In genomic region chr8:125445225-125445609, GRCm38 (mm10) we compare ENCODE assay signal across 10 mouse cellular contexts.
DNase-seq lines count a peak whose midpoint lies in the region; ATAC-seq lines count a peak whose summit lies in the region.
"Had no signal": no experiment of that assay in that cellular context is flagged by ENCODE, and none has a peak within 500 bp of the region (broad histone marks: within the 10 kb centered on the region; RNA-seq: fewer than 3 reads in every experiment).

No protein-coding gene starts in this region.

- ATAC-seq in heart, embryonic 12.5 days (ENCODE audit: insufficient number of reproducible peaks, low FRiP score): peak; percentile 72

- no peak overlapping the region for H3K9ac ChIP-seq in heart, embryonic 12.5 days
- H3K9ac ChIP-seq: liver, postnatal 0 days had no signal

- peak overlapping the region; percentile 30; the same call in 1 of the 2 replicates for H3K4me2 ChIP-seq in heart, embryonic 12.5 days

- peaks cover 60% of the 10 kb centered on the region for H3K4me1 ChIP-seq in heart, embryonic 12.5 days (replicated peaks)
- peaks cover 37% of the 10 kb centered on the region for H3K4me1 ChIP-seq in hindbrain, embryonic 10.5 days (replicated peaks)

- H3K9me3 ChIP-seq in heart, embryonic 12.5 days (replicated peaks): no peaks in the 10 kb centered on the region
- no peaks in the 10 kb centered on the region for H3K9me3 ChIP-seq in hindbrain, embryonic 10.5 days

- WGBS in heart, embryonic 12.5 days: 7% methylated on average over 3 of the region's 3 CpGs
- WGBS in hindbrain, embryonic 10.5 days: 84% methylated on average over 3 of the region's 3 CpGs

- peaks cover 69% of the 10 kb centered on the region for H3K36me3 ChIP-seq in heart, embryonic 12.5 days
- peaks cover 98% of the 10 kb centered on the region for H3K36me3 ChIP-seq in hindbrain, embryonic 10.5 days

- no peak overlapping the region for H3K4me3 ChIP-seq in heart, embryonic 12.5 days
- H3K4me3 ChIP-seq in hindbrain, embryonic 10.5 days: no peak overlapping the region
- H3K4me3 ChIP-seq: myocyte had no signal

- peak overlapping the region; percentile 91 for H3K27ac ChIP-seq in heart, embryonic 12.5 days (ENCODE audit: poor library complexity, severe bottlenecking)
- no peak overlapping the region for H3K27ac ChIP-seq in hindbrain, embryonic 10.5 days

- DNase-seq in ovary, adult 18-20 months (ENCODE audit: low spot score): peak; percentile 18
- no peak for DNase-seq in ovary, postnatal 10 days (ENCODE audit: low spot score)
- peak; percentile 57 to 68 for DNase-seq in lung, adult 18-20 months
- DNase-seq in hindbrain, embryonic 10.5 days (ENCODE audit: low spot score): no peak
- DNase-seq in neural tube, embryonic 10.5 days (ENCODE audit: extremely low spot score, low spot score): no peak
- no peak for DNase-seq in right cerebral cortex, adult 18-20 months
- DNase-seq: thymus, postnatal 25 days had no signal

- no peaks in the 10 kb centered on the region for H3K27me3 ChIP-seq in heart, embryonic 12.5 days (replicated peaks)
- H3K27me3 ChIP-seq in hindbrain, embryonic 10.5 days (ENCODE audit: insufficient read depth, poor library complexity, severe bottlenecking): no peaks in the 10 kb centered on the region

Comparison
In these comparisons a context has a peak if more than half of its experiments do, and no peak if none do; other contexts are left out.
1. DNase-seq: peak in ovary, adult 18-20 months (single experiment) and lung, adult 18-20 months (2 of 2); none in ovary, postnatal 10 days (single experiment), hindbrain, embryonic 10.5 days (single experiment), neural tube, embryonic 10.5 days (single experiment) and right cerebral cortex, adult 18-20 months (single experiment).